Mouse (Mus musculus) hindbrain, embryonic 13.5 days (tissue): ENCODE measurements around the gene Gnb1l. TPM values are rescaled to one million over a fixed set of nuclear protein-coding genes. Genes with fewer than 3 reads are reported as not detected.

Experiments used
- ATAC-seq: fragments of 200-750 bp; cut with Nextera tagmentation; 2 replicates; pipeline ENCODE4 v1.8.0; 2017; ENCODE audit warnings: moderate TSS enrichment; ENCODE audit not compliant: low FRiP score
- H3K27ac ChIP-seq: fragments of 300-500 bp; sonication (generic); 2 replicates; pipeline ENCODE4 v1.5.1; 2015; ENCODE audit warnings: inconsistent platforms, mild to moderate bottlenecking, moderate library complexity
- H3K27me3 ChIP-seq: fragments of 300-500 bp; sonication (generic); 2 replicates; pipeline ENCODE4 v1.6.1; 2015; ENCODE audit warnings: mild to moderate bottlenecking, inconsistent platforms
- H3K36me3 ChIP-seq: fragments of 300-500 bp; sonication (generic); 2 replicates; pipeline ENCODE4 v1.6.1; 2015; ENCODE audit warnings: mild to moderate bottlenecking, inconsistent platforms
- H3K4me1 ChIP-seq: fragments of 300-500 bp; sonication (generic); replicated peaks from 2 replicates; pipeline ENCODE4 v1.6.1; 2015; ENCODE audit warnings: inconsistent platforms
- H3K4me2 ChIP-seq: fragments of 300-500 bp; sonication (generic); 2 replicates; pipeline ENCODE4 v1.6.1; 2015; ENCODE audit warnings: inconsistent platforms, mild to moderate bottlenecking, moderate library complexity
- H3K4me3 ChIP-seq: fragments of 300-500 bp; sonication (generic); 2 replicates; pipeline ENCODE4 v1.5.1; 2015; ENCODE audit warnings: mild to moderate bottlenecking, inconsistent platforms
- H3K9ac ChIP-seq: fragments of 300-500 bp; sonication (generic); 2 replicates; pipeline ENCODE4 v1.6.1; 2015; ENCODE audit warnings: mild to moderate bottlenecking, inconsistent platforms
- H3K9me3 ChIP-seq: fragments of 300-500 bp; sonication (generic); 2 replicates; pipeline ENCODE4 v1.6.1; 2016; ENCODE audit warnings: inconsistent platforms
- WGBS: fragments of 180-500 bp; shearing (Covaris S2); methylation state at CpG from one replicate; pipeline ENCODE4 v1.1.7; 2015; 5-methylcytosine and 5-hydroxymethylcytosine counted together
- polyA plus RNA-seq: library from polyadenylated mRNA; unstranded; fragments of >200 nt; fragmentation: Nextera tagmentation; extraction: Ambion mirVana; gene quantifications from 2 replicates; pipeline ENCODE4 v1.2.1, GENCODE M21; 2015

The Gnb1l gene
- polyA plus RNA-seq, 1 experiment from 2014 or later = 13.7 TPM

- ATAC-seq = no peak
Observed at GRCm38 (mm10) chr16:18484794-18485435, 13.6 kb upstream of the Gnb1l start.

DNA sequence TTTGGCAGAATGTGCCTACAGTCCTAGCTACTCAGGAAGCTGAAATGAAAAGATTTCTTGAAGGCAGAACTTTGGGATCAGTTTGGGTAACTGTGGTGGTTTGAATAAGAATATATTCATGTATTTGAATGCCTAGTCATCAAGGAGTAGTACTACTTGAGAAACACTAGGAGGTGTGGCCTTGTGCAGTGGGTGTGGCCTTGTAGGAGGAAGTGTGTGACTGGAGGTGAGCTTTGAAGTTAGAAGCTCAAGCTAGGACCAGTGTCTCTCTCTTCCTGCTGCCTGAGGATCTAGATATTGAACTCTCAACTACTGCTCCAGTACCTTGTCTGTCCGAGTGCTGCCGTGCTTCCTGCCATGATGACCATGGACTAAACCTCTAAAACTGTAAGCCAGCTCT, 12.4 kb upstream of the Gnb1l start:
- Histone ChIP-seq H3K4me3 (no peak overlapping the region), H3K36me3 (0 out of 2 replicates have a peak, but pooled peaks cover 3% of the 10 kb centered on the region), H3K27me3 (peaks cover 5% of the 10 kb centered on the region; the same call in 1 of the 2 replicates), H3K9ac (no peak overlapping the region), H3K4me1 (peaks cover 14% of the 10 kb centered on the region), H3K9me3 (no peaks in the 10 kb centered on the region), H3K27ac (no peak overlapping the region), H3K4me2 (no peak overlapping the region)
- 98% methylated on average over 2 of the region's 2 CpGs for WGBS
- ATAC-seq = no peak

More at GRCm38 (mm10) chr16:18484794-18485435, 13.6 kb upstream of the Gnb1l start:
- Histone ChIP-seq H3K4me2 (no peak overlapping the region), H3K27ac (no peak overlapping the region), H3K4me1 (peaks cover 17% of the 10 kb centered on the region), H3K27me3 (peaks cover 5% of the 10 kb centered on the region; the same call in 1 of the 2 replicates), H3K4me3 (no peak overlapping the region), H3K9ac (no peak overlapping the region), H3K9me3 (no peaks in the 10 kb centered on the region), H3K36me3 (0 out of 2 replicates have a peak, but pooled peaks cover 3% of the 10 kb centered on the region)
- 13% methylated on average over 5 of the region's 5 CpGs for WGBS

DNA sequence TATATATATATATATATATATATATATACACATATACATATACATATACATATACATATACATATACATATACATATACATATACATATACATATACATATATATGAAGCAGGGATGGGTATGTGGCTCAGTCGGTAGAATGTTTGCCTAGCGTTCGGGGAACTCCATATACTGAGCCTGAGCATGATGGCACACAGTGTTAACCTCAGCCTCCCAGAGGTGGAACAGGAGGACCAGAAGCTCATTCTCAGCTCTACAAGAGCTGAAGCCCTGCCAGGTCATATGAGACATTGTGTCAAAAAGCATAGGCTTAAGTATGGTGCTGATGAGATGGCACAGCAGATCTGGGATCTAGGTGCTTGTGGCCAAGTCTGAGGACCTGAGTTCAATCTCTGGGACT, 8.2 kb upstream of the Gnb1l start:
- Histone ChIP-seq H3K9ac (no peak overlapping the region), H3K27me3 (no peaks in the 10 kb centered on the region), H3K4me1 (no peaks in the 10 kb centered on the region), H3K4me2 (no peak overlapping the region), H3K36me3 (0 out of 2 replicates have a peak, but pooled peaks cover 3% of the 10 kb centered on the region), H3K4me3 (no peak overlapping the region), H3K27ac (no peak overlapping the region), H3K9me3 (no peaks in the 10 kb centered on the region)
- WGBS = 91% methylated on average over 3 of the region's 3 CpGs
- ATAC-seq = no peak

GRCm38 (mm10) chr16:18490894-18491293, 7.6 kb upstream of the Gnb1l start:
- H3K4me1 ChIP-seq = no peaks in the 10 kb centered on the region
- H3K4me3 ChIP-seq = no peak overlapping the region
- no peak overlapping the region for H3K27ac ChIP-seq
- H3K4me2 ChIP-seq = no peak overlapping the region
- H3K9me3 ChIP-seq = no peaks in the 10 kb centered on the region
- no peak overlapping the region for H3K9ac ChIP-seq
- no peak for ATAC-seq
- no peaks in the 10 kb centered on the region for H3K27me3 ChIP-seq
- 59% methylated on average over 1 of the region's 1 CpGs for WGBS
- 0 out of 2 replicates have a peak, but pooled peaks cover 3% of the 10 kb centered on the region for H3K36me3 ChIP-seq

DNA sequence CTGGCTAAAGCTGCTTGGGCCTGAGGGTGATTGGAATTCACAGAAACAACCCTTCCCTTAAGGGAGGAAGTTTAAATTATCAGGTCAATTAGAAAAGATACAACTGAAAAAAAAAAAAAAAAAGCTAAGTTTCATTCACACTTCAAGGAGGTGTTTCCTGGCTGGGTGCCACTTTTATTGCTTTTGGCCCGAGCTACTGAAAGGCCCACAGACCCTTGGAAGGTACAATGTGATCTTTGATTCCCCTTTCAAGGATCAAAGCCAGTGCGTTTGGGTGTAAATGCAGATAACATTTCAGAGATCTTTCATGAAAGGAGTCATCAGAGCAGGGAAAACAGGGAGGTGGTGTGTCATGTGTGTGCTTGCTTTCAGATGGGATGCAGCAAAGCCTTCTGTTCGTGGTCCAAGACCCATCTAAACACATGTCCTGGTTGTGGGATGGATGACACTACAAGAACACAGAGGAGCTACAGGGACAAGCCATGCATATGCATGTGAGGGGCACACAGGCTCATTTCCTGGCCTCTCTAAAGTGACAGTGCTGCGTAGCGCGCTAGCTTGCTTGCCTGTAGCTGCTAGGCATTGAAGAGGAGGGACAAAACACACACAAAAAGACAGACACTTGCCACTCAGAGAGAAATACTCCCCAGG, 523 bp upstream of the Gnb1l start:
- Histone ChIP-seq H3K9me3 (no peaks in the 10 kb centered on the region), H3K4me3 (peak overlapping the region; percentile 77), H3K9ac (peak overlapping the region; percentile 87), H3K36me3 (peaks cover 18% of the 10 kb centered on the region), H3K27ac (peak overlapping the region; percentile 91), H3K4me1 (peaks cover 30% of the 10 kb centered on the region), H3K27me3 (no peaks in the 10 kb centered on the region), H3K4me2 (peak overlapping the region; percentile 91)
- peak; percentile 74 for ATAC-seq
- WGBS = 5% methylated on average over 6 of the region's 6 CpGs

- WGBS = under 1% methylated on average over 24 of the region's 24 CpGs
- H3K36me3 ChIP-seq = peaks cover 24% of the 10 kb centered on the region
- ATAC-seq = no peak
- H3K4me2 ChIP-seq = peak overlapping the region; percentile 91
- H3K9me3 ChIP-seq = no peaks in the 10 kb centered on the region
- no peaks in the 10 kb centered on the region for H3K27me3 ChIP-seq
- H3K9ac ChIP-seq = peak overlapping the region; percentile 87
- peak overlapping the region; percentile 91 for H3K27ac ChIP-seq
- H3K4me3 ChIP-seq = peak overlapping the region; percentile 77
- peaks cover 30% of the 10 kb centered on the region for H3K4me1 ChIP-seq
Observed at GRCm38 (mm10) chr16:18498996-18499395, 483 bp downstream of the Gnb1l start.

DNA sequence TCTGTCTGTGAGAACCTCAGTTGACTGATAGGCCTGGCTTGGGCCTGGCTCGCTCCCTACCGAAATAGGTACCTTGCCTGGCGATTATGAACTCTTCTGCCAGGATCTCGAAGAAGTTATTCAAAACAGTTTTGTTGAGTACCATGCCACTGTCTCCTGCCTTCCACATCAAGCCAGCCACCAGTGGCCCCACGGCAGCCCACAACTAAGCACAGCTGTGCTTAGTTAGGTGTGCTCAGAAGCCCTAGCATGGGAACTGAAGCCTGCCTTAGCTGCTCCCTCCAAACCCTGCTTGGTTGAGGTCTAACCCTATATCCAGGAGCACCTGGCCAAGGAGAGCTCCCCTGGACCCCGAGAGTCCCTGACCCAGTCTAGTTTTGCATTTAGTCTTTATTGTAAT, 3.0 kb downstream of the Gnb1l start:
- 95% methylated on average over 6 of the region's 6 CpGs for WGBS
- H3K4me2 ChIP-seq = no peak overlapping the region
- no peak overlapping the region for H3K9ac ChIP-seq
- ATAC-seq = no peak
- no peaks in the 10 kb centered on the region for H3K9me3 ChIP-seq
- no peak overlapping the region for H3K4me3 ChIP-seq
- no peak overlapping the region for H3K27ac ChIP-seq
- no peaks in the 10 kb centered on the region for H3K27me3 ChIP-seq
- peaks cover 30% of the 10 kb centered on the region for H3K4me1 ChIP-seq
- peaks cover 30% of the 10 kb centered on the region for H3K36me3 ChIP-seq

- no peak overlapping the region for H3K27ac ChIP-seq
- no peak overlapping the region for H3K4me2 ChIP-seq
- peaks cover 21% of the 10 kb centered on the region for H3K4me1 ChIP-seq
- H3K9me3 ChIP-seq = no peaks in the 10 kb centered on the region
- WGBS = 96% methylated on average over 14 of the region's 14 CpGs
- no peak overlapping the region for H3K9ac ChIP-seq
- no peak overlapping the region for H3K4me3 ChIP-seq
- no peaks in the 10 kb centered on the region for H3K27me3 ChIP-seq
- peaks cover 30% of the 10 kb centered on the region for H3K36me3 ChIP-seq
- no peak for ATAC-seq
Observed at GRCm38 (mm10) chr16:18503566-18504342, 5.2 kb downstream of the Gnb1l start.

GRCm38 (mm10) chr16:18506524-18507199, 8.1 kb downstream of the Gnb1l start:
- H3K27ac ChIP-seq = no peak overlapping the region
- H3K27me3 ChIP-seq = no peaks in the 10 kb centered on the region
- no peaks in the 10 kb centered on the region for H3K4me1 ChIP-seq
- 97% methylated on average over 3 of the region's 3 CpGs for WGBS
- no peak overlapping the region for H3K4me2 ChIP-seq
- no peaks in the 10 kb centered on the region for H3K9me3 ChIP-seq
- H3K4me3 ChIP-seq = no peak overlapping the region
- H3K36me3 ChIP-seq = peaks cover 19% of the 10 kb centered on the region
- no peak overlapping the region for H3K9ac ChIP-seq
- ATAC-seq = no peak

DNA sequence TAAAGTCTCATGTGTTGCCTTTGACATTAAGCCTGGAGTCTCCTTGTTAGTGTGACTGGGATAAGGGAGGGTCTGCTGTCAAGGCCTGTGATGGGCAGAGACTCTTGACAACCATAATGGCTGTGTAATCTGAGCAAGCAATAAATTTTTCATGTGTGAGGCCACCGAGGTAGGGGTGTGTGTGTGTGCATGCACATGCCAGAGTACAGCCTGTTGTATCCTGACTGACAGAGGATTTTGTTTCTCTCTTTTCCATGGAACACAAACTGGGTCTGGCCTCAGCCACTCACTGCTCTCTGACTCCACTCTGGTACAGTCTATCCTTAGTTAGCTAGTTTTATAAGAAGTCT, 8.7 kb downstream of the Gnb1l start:
- WGBS = 52% methylated on average over 1 of the region's 1 CpGs
- H3K36me3 ChIP-seq = peaks cover 14% of the 10 kb centered on the region
- H3K4me3 ChIP-seq = no peak overlapping the region
- ATAC-seq = no peak
- no peak overlapping the region for H3K4me2 ChIP-seq
- H3K27me3 ChIP-seq = no peaks in the 10 kb centered on the region
- H3K27ac ChIP-seq = no peak overlapping the region
- H3K9me3 ChIP-seq = no peaks in the 10 kb centered on the region
- no peaks in the 10 kb centered on the region for H3K4me1 ChIP-seq
- H3K9ac ChIP-seq = no peak overlapping the region

- Histone ChIP-seq H3K27ac (no peak overlapping the region), H3K9ac (no peak overlapping the region), H3K4me3 (no peak overlapping the region), H3K4me1 (no peaks in the 10 kb centered on the region), H3K9me3 (no peaks in the 10 kb centered on the region), H3K36me3 (no peaks in the 10 kb centered on the region), H3K4me2 (no peak overlapping the region), H3K27me3 (no peaks in the 10 kb centered on the region)
- 86% methylated on average over 5 of the region's 5 CpGs for WGBS
- ATAC-seq = no peak
Observed at GRCm38 (mm10) chr16:18511741-18512140, 13.2 kb downstream of the Gnb1l start.

GRCm38 (mm10) chr16:18513508-18513907, 15.0 kb downstream of the Gnb1l start:
- Histone ChIP-seq H3K4me3 (no peak overlapping the region), H3K9ac (no peak overlapping the region), H3K27me3 (no peaks in the 10 kb centered on the region), H3K27ac (no peak overlapping the region), H3K9me3 (no peaks in the 10 kb centered on the region), H3K36me3 (no peaks in the 10 kb centered on the region), H3K4me2 (no peak overlapping the region), H3K4me1 (no peaks in the 10 kb centered on the region)
- 80% methylated on average over 6 of the region's 6 CpGs for WGBS
- no peak for ATAC-seq
